Mouse (Mus musculus): ENCODE results near the gene Erbb2. TPM values are rescaled to one million over a fixed set of nuclear protein-coding genes. Genes with fewer than 3 reads are reported as not detected.
"Not testable (repeated sequence)": the region's sequence is repeated elsewhere in the genome, so short reads cannot be mapped to it uniquely, and the experiment has no call there.

Gene Erbb2
- polyA plus RNA-seq, 1 experiment from 2014 or later = 26.9 TPM

GRCm38 (mm10) chr11:98376756-98377155 lies 35.5 kb upstream of the Erbb2 start:
- WGBS = 70% methylated on average over 5 of the region's 5 CpGs
- H3K9ac ChIP-seq = no peak overlapping the region
- peaks cover 64% of the 10 kb centered on the region for H3K36me3 ChIP-seq
- peaks cover 15% of the 10 kb centered on the region for H3K4me1 ChIP-seq
- no peaks in the 10 kb centered on the region for H3K9me3 ChIP-seq (replicated peaks)
- no peak overlapping the region for H3K4me3 ChIP-seq
- no peaks in the 10 kb centered on the region for H3K27me3 ChIP-seq
- ATAC-seq (ENCODE audit: low FRiP score) = no peak
- H3K27ac ChIP-seq = no peak overlapping the region
- H3K4me2 ChIP-seq (replicated peaks) = no peak overlapping the region

DNA sequence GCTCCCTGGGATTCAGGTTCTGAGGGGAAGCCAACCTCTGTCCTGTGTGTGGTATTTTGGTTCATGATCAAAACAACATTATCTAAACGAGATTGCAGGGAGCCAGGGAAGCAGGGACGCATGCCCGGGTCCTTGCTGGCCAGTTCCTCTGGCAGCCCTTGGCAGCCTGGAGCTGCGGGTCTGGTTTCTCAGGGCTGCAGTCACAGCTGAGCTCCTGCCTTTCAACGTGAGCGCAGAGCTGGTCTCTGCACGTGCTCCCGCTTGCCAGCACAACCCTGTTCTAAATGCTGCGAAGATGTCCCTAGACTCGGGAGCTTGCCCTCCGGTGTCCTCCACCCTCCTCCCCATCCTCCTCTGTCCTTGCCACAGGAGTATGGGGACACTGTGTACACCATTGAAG lies 34.5 kb upstream of the Erbb2 start:
- Histone ChIP-seq H3K4me1 (peaks cover 5% of the 10 kb centered on the region; the same call in 1 of the 2 replicates), H3K27ac (no peak overlapping the region), H3K9me3 (replicated peaks) (no peaks in the 10 kb centered on the region), H3K36me3 (peaks cover 64% of the 10 kb centered on the region), H3K4me2 (replicated peaks) (no peak overlapping the region), H3K4me3 (no peak overlapping the region), H3K9ac (no peak overlapping the region), H3K27me3 (no peaks in the 10 kb centered on the region)
- no peak for ATAC-seq (ENCODE audit: low FRiP score)
- WGBS = 90% methylated on average over 11 of the region's 11 CpGs

GRCm38 (mm10) chr11:98379379-98379778 lies 32.9 kb upstream of the Erbb2 start:
- WGBS = 92% methylated on average over 7 of the region's 7 CpGs
- Histone ChIP-seq H3K27ac (no peak overlapping the region), H3K4me1 (0 out of 2 replicates have a peak, but pooled peaks cover 1% of the 10 kb centered on the region), H3K9me3 (replicated peaks) (no peaks in the 10 kb centered on the region), H3K4me3 (no peak overlapping the region), H3K9ac (0 out of 2 replicates have a peak overlapping the region, but pooled peaks have one; percentile 13), H3K4me2 (replicated peaks) (no peak overlapping the region), H3K27me3 (peaks cover 9% of the 10 kb centered on the region), H3K36me3 (peaks cover 64% of the 10 kb centered on the region)
- ATAC-seq (ENCODE audit: low FRiP score) = no peak

GRCm38 (mm10) chr11:98380106-98380505 lies 32.2 kb upstream of the Erbb2 start:
- Histone ChIP-seq H3K4me1 (0 out of 2 replicates have a peak, but pooled peaks cover 4% of the 10 kb centered on the region), H3K4me2 (replicated peaks) (no peak overlapping the region), H3K27ac (no peak overlapping the region), H3K9ac (0 out of 2 replicates have a peak overlapping the region, but pooled peaks have one; percentile 13), H3K27me3 (peaks cover 17% of the 10 kb centered on the region), H3K36me3 (peaks cover 59% of the 10 kb centered on the region), H3K4me3 (no peak overlapping the region), H3K9me3 (replicated peaks) (no peaks in the 10 kb centered on the region)
- no peak for ATAC-seq (ENCODE audit: low FRiP score)
- WGBS = 85% methylated on average over 6 of the region's 6 CpGs

GRCm38 (mm10) chr11:98381651-98382050 lies 30.6 kb upstream of the Erbb2 start:
- peaks cover 44% of the 10 kb centered on the region for H3K36me3 ChIP-seq
- H3K9me3 ChIP-seq (replicated peaks) = no peaks in the 10 kb centered on the region
- WGBS = 88% methylated on average over 2 of the region's 2 CpGs
- H3K4me2 ChIP-seq (replicated peaks) = no peak overlapping the region
- no peak overlapping the region for H3K4me3 ChIP-seq
- H3K27ac ChIP-seq = no peak overlapping the region
- H3K27me3 ChIP-seq = peaks cover 32% of the 10 kb centered on the region
- 0 out of 2 replicates have a peak, but pooled peaks cover 6% of the 10 kb centered on the region for H3K4me1 ChIP-seq
- ATAC-seq (ENCODE audit: low FRiP score) = no peak
- no peak overlapping the region for H3K9ac ChIP-seq

- H3K36me3 ChIP-seq = peaks cover 36% of the 10 kb centered on the region
- H3K4me1 ChIP-seq; H3K4me3 ChIP-seq; H3K9me3 ChIP-seq (replicated peaks); H3K4me2 ChIP-seq (replicated peaks); ATAC-seq (ENCODE audit: low FRiP score); H3K9ac ChIP-seq; H3K27ac ChIP-seq: not testable (repeated sequence)
- peaks cover 40% of the 10 kb centered on the region for H3K27me3 ChIP-seq
- WGBS = 59% methylated on average over 2 of the region's 2 CpGs
Observed at GRCm38 (mm10) chr11:98382405-98382804, 29.9 kb upstream of the Erbb2 start.

GRCm38 (mm10) chr11:98383261-98384030 lies 28.8 kb upstream of the Erbb2 start, which contains the start of gene Tcap:
TSS of gene Tcap (plus strand) at chr11:98383811.
- 65% methylated on average over 14 of the region's 14 CpGs for WGBS

GRCm38 (mm10) chr11:98384216-98384615 lies 28.1 kb upstream of the Erbb2 start:
- peaks cover 11% of the 10 kb centered on the region; the same call in 1 of the 2 replicates for H3K4me1 ChIP-seq
- peaks cover 55% of the 10 kb centered on the region for H3K27me3 ChIP-seq
- no peaks in the 10 kb centered on the region for H3K9me3 ChIP-seq (replicated peaks)
- no peak overlapping the region for H3K4me3 ChIP-seq
- no peak for ATAC-seq (ENCODE audit: low FRiP score)
- H3K9ac ChIP-seq = no peak overlapping the region
- 62% methylated on average over 20 of the region's 20 CpGs for WGBS
- 0 out of 2 replicates have a peak overlapping the region, but pooled peaks have one; percentile 23 for H3K27ac ChIP-seq
- no peak overlapping the region for H3K4me2 ChIP-seq (replicated peaks)
- peaks cover 18% of the 10 kb centered on the region for H3K36me3 ChIP-seq

More at GRCm38 (mm10) chr11:98383261-98384030, 28.8 kb upstream of the Erbb2 start, which contains the start of gene Tcap:
- no peak for ATAC-seq (ENCODE audit: low FRiP score)
- H3K4me3 ChIP-seq = no peak within 1 kb of the TSS
- no peaks in the 10 kb centered on the region for H3K9me3 ChIP-seq (replicated peaks)
- no peak within 1 kb of the TSS for H3K4me2 ChIP-seq (replicated peaks)
- peaks cover 50% of the 10 kb centered on the region for H3K27me3 ChIP-seq
- peaks cover 26% of the 10 kb centered on the region for H3K36me3 ChIP-seq
- H3K4me1 ChIP-seq = 0 out of 2 replicates have a peak, but pooled peaks cover 11% of the 10 kb centered on the region
- H3K9ac ChIP-seq = no peak within 1 kb of the TSS; the same call in 1 of the 2 replicates
- H3K27ac ChIP-seq = 0 out of 2 replicates have a peak within 1 kb of the TSS, but pooled peaks have one; percentile 23

DNA sequence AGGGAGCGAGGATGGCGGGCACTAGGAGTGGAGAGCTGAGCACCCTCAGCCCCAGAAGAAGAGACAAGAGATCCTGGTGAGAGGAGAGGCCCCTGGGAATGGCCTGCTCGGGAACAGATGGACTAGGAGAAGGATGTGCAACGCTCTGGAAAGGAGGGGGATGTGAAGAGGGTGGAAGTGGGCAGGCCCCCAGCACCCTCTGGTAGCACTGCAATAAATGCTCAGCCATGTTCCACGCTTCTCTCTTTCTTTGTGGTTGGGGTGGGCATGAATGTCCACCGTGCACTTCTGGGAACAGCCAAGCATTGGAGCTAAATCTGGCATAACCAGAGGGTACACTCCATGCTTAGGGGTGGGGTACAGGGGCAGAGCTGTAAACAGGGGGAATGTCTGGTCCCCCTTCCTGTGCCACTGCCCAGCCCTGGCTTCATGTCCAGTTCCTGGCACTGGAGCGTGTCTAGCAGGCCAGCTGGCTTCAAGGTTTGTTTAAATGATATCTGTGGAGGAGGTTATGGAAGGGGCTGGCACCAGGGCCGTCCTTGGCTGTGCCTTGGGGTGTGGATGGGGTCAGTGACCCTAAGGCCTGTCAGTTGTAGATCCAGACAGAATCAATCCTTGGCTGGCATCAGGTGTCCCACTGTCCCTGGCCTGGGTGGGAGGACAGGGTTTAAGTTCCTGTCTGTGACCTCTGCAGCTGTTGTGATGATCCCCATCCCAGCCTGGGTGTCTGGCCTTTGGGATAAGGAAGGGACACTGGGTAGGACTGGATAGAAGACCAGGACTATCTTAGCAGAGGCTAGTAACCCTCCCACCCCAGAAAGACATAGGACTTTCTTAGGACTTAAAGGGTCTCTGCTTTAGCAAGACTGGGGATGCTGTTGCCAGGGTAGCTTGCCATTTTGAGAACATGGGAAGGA lies 27.3 kb upstream of the Erbb2 start:
- peaks cover 56% of the 10 kb centered on the region for H3K27me3 ChIP-seq

DNA sequence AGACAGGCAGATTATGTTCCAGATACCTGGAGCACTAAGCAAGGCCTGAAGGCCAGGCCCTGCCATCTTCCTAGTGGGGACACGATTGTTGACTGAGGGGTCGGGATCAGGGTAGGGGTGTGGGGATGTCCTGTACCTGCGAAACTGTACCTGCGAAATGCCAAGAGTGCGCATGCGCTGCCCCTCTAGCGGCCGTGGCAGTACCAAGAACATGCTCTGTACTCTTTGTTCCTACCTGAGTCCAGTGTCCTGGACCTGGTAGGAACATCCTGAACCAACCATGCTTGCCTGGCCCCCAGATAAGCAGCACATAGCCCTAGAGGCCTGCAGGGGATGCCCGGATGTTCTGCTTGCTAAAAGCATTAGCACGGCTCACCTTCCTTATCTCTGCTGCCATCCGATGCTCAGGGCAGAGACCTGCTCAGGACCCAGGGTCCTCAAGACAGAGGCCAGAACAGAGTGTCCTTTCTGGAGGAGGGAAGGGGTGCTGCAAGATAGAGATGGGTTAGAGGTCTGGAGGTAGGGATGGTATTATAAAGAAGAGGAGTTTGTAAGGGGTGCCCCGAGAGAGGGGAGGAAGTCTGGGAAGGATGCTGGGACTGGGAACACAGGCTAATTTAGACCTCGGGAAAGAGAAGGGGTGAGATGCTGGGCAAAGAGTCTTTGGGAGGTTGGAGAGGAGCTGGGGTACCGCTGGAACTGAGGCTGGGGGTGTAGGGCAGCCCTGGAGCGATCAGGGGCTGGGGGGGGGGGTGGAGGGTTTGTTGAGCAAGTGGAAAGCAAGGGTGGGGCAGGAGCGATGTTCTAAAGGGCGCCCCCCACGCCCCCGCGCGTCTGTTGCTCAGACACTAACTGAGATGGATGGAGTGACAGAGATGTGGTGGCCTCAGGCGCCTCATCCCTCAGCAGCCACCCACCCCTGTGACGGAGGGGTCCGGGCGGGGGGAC lies 26.4 kb upstream of the Erbb2 start, which contains the start of gene Pnmt:
Pnmt (plus strand) TSS at position 813 of the 948 bp plus-strand sequence.
- ATAC-seq (ENCODE audit: low FRiP score) = no peak
- no peaks in the 10 kb centered on the region for H3K9me3 ChIP-seq (replicated peaks)
- H3K4me1 ChIP-seq = peaks cover 11% of the 10 kb centered on the region; the same call in 1 of the 2 replicates
- peaks cover 65% of the 10 kb centered on the region for H3K27me3 ChIP-seq
- H3K36me3 ChIP-seq = peaks cover 1% of the 10 kb centered on the region
- no peak within 1 kb of the TSS for H3K4me3 ChIP-seq
- H3K9ac ChIP-seq = peak within 1 kb of the TSS; percentile 32; the same call in 1 of the 2 replicates
- H3K4me2 ChIP-seq (replicated peaks) = peak within 1 kb of the TSS; percentile 23; the same call in 1 of the 2 replicates
- 52% methylated on average over 25 of the region's 25 CpGs for WGBS
- no peak within 1 kb of the TSS for H3K27ac ChIP-seq

More for the DNA sequence above, 27.3 kb upstream of the Erbb2 start:
- Histone ChIP-seq H3K4me1 (peaks cover 11% of the 10 kb centered on the region; the same call in 1 of the 2 replicates), H3K9ac (no peak overlapping the region), H3K4me2 (replicated peaks) (no peak overlapping the region), H3K9me3 (replicated peaks) (no peaks in the 10 kb centered on the region), H3K4me3 (no peak overlapping the region), H3K36me3 (peaks cover 11% of the 10 kb centered on the region), H3K27ac (no peak overlapping the region)
- WGBS = 73% methylated on average over 8 of the region's 8 CpGs
- ATAC-seq (ENCODE audit: low FRiP score) = no peak

DNA sequence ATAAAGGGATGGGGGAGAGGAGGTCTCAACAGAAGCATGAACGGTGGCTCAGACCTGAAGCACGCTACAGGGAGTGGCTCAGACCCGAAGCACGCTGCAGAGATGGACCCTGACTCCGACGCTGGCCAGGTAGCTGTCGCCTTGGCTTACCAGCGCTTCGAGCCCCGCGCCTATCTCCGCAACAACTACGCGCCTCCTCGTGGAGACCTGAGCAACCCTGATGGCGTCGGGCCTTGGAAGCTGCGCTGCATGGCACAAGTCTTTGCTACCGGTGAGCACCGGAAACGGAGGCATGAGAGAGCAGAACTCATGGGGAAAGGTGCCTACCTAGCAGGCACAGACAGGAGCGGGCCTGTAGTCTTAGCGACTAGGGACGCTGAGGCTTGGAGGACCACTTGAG lies 25.7 kb upstream of the Erbb2 start:
- 15% methylated on average over 24 of the region's 24 CpGs for WGBS
- no peaks in the 10 kb centered on the region for H3K9me3 ChIP-seq (replicated peaks)
- H3K9ac ChIP-seq = peak overlapping the region; percentile 32; the same call in 1 of the 2 replicates
- peak overlapping the region; percentile 23; the same call in 1 of the 2 replicates for H3K4me2 ChIP-seq (replicated peaks)
- H3K27me3 ChIP-seq = peaks cover 72% of the 10 kb centered on the region
- no peaks in the 10 kb centered on the region for H3K36me3 ChIP-seq
- H3K4me3 ChIP-seq = no peak overlapping the region
- ATAC-seq (ENCODE audit: low FRiP score) = no peak
- no peak overlapping the region for H3K27ac ChIP-seq
- H3K4me1 ChIP-seq = peaks cover 11% of the 10 kb centered on the region; the same call in 1 of the 2 replicates
